Mouse (Mus musculus) layer of hippocampus, postnatal 25 days (tissue): ENCODE data around the gene Fscn2. TPM values are rescaled to one million over a fixed set of nuclear protein-coding genes. Genes with fewer than 3 reads are reported as not detected.
A peak's percentile ranks its signal among the peaks of the same experiment; 100 is the strongest.

Experiments used
- DNase-seq, 2 experiments: peaks; one replicate each; pipeline ENCODE4 v3.0.0; 2022; ENCODE audit warnings: mixed read lengths in 2 of 2, low spot score in 1 of 2; ENCODE audit errors: extremely low spot score in 1 of 2
- total RNA-seq, 2 experiments: library from RNA; stranded (reverse); gene quantifications; 2 replicates each; pipeline ENCODE4 v1.2.3; 2021

Fscn2 gene
- total RNA-seq, 2 experiments from 2014 or later, result 0.89 TPM; not detected in 1

DNA sequence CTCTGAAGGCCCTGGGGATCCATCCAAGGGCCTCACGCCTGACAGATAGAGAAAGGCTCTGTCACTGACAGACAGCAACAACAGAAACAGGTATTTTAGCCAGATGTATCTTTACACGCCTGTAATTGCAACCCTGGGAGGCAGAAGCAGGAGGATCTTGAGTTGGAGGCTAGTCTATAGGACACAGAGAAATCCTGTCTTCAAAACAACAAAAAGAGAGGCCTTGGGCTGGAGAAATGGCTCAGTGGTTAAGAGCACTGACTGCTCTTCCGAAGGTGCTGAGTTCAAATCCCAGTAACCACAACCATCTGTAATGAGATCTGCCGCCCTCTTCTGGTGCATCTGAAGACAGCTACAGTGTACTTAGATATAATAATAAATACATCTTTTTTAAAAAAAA is 4.4 kb upstream of the Fscn2 start:
- peak in 1 of 2 experiments; percentile 2 for DNase-seq

DNA sequence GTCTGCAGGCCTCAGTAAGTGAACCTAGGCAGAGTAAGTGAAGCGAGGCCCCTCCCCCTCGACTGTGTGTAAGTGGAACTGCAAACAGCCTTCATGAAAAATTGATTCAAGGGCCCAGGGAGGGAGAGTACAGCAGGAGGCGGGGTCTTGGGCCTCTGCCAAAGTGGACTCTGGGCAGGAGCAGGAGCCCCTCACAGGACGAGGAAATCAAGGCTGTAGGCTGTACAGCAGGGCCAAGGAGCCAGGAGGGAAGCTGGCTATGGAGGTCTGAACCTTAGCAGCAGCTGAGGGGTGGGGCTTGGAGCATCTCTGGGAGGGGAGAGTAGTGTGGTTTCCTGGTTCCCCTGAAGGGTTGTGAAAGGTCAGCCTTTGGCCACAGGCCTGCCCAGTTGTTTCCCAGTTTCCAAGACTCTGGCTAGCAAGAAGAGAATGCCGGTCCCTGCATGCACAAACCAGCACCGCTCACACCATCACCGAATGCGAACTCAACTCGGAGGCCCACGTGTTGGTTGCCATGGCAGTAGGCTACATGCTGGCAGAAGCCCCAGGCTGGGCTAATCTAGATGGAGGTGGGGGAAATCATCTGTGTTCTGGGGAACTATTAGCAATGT is 3.4 kb upstream of the Fscn2 start:
- DNase-seq, result peak; percentile 58 to 66

GRCm38 (mm10) chr11:120359391-120359790 is 1.9 kb upstream of the Fscn2 start:
- no peak for DNase-seq

DNA sequence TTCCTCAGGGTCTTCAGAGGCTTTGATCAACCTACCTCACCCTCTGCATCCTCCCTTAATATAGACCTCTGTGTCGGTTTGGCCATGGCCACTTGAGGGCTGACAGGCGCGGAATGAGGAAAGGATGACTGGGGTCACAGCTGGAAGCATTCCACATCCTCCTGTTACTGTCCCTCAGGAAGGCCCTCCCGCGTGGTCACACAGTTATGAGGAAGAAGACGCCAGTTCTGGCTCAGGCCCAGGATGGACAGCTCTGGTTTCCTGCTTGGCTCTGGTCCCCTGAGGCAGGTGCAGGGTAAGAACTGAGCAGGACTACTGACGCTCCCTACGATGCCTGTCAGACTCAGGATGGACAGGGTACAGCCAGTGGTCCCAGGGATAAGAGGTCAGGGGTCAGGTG is 1.3 kb upstream of the Fscn2 start:
- no peak for DNase-seq

DNA sequence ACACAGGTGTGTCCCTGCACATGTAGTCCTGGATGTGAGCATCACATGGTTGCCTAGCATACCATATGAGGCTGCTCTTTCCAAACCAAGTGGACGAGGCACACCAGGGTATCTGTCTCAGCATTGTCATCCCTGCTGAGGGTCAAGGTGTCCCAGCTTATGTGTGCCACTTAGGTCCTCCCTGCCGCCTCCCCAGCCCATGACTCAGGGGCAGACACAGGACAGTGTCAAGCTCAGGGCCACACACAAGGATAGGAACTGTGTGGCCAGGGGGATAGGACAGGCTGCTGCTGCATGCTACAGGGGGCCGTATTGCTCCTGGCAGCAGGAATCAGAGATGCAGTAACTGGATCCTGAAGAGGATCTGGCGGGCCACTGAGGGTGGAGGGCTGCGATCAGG is 579 bp upstream of the Fscn2 start:
- no peak for DNase-seq

DNA sequence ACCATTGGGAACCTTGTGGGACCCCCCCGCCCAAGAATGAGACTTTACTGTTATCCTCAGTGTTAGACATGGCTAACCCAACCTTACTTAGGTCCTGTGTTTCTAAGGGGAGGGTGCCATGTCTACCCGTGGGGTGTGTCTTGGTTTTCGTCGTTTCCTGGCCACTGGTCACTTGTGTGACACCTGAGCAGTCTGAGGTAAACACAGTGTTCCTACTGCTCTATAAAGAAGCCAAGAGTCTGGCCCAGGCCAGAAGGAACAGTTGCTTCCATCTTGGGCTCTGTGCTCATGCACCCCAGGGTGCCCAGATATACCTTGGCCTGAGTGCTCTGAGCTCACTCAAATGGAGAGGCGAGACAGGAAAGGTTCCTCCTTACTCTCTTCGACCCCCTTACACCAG is 1.6 kb downstream of the Fscn2 start:
- DNase-seq, result no peak

DNA sequence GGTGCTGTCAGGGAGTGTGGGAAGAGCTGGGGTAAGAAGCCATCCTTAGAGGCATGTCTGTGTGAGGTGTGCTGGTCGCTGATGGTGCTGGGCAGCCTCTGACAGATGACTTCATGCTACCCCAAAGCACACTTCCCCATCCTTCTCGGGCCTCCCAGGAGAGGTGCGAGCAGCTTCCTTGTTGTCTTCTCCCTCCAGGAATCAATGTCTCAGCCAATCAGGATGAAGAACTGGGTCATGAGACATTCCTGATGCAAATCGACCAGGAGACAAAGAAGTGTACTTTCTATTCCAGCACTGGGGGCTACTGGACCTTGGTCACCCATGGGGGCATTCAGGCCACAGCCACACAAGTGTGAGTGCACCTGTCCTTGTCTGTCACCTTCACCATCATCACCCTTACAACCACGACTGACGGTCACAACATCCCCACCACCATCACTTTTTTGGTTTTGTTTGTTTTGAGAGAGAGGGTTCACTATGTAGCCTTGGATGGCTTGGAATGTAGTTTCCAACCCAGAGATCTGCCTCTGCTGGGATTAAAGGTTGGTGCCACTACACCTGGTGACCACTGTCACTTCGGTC is 5.2 kb downstream of the Fscn2 start:
- no peak for DNase-seq

- peak in 1 of 2 experiments; percentile 69 for DNase-seq
Measured at GRCm38 (mm10) chr11:120369656-120370055, 8.3 kb downstream of the Fscn2 start.

GRCm38 (mm10) chr11:120373025-120373424 is 11.7 kb downstream of the Fscn2 start:
- no peak for DNase-seq

DNA sequence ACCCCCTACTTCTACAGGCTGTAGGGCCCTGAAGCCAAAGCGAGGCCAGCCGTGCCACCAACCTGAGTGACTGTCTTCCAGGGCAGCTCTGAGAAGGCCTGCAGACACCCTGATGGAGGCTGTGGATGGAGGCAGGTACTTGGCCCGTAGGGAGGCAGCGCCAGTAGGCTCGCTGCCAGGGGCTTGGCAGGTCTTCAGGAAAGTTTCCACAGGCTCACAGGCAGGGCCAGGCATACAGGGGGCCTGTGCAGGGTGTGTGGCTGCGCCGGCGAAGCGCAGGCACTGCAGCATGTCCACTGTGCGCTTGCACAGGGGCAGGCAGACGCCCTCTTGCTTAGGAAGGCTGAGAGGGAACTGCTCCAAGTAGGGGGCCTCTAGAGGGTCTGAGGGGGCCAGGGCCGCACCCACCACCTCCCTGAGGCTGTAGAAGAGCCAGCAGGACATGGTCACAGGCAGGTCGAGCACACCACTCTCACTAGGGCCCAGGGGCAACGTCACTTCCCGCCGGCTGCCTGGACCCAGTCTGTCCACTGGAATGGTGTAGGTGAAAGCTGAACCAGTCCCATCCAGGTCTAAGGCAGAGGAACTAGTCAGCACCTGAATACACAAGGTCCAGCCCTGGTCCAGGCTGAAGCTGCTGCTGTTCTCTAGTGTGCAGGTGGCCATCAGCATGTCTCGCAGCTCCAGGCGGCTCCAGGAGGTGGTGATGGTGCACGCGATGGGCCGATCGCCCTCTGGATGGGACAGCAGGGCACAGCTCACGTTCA is 12.7 kb downstream of the Fscn2 start:
- DNase-seq, result no peak

DNA sequence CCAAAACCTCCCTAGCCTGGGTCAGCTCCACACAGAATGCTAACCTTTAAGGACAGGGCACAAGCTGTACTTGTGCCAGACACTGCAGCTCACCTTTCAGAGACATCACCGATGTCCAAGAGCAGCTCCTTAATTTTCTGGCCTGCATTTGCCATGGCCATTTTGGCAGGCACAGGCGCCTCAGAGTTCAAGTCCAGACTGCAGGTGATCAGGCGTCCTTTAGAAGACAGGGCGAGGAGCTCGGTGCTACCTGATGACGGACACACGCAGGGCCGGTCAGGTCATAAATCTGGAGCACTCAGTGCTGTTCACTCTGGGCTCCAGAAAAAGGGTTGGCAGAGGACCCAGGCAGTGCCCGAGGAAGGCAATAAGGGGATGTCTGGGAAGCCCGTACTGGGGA is 14.0 kb downstream of the Fscn2 start:
- no peak for DNase-seq

GRCm38 (mm10) chr11:120376302-120377160 is 15.2 kb downstream of the Fscn2 start:
- DNase-seq, result no peak

- DNase-seq, result no peak
Measured at GRCm38 (mm10) chr11:120377337-120377736, 16.0 kb downstream of the Fscn2 start.

GRCm38 (mm10) chr11:120378031-120378610 is 16.8 kb downstream of the Fscn2 start:
- no peak for DNase-seq

DNA sequence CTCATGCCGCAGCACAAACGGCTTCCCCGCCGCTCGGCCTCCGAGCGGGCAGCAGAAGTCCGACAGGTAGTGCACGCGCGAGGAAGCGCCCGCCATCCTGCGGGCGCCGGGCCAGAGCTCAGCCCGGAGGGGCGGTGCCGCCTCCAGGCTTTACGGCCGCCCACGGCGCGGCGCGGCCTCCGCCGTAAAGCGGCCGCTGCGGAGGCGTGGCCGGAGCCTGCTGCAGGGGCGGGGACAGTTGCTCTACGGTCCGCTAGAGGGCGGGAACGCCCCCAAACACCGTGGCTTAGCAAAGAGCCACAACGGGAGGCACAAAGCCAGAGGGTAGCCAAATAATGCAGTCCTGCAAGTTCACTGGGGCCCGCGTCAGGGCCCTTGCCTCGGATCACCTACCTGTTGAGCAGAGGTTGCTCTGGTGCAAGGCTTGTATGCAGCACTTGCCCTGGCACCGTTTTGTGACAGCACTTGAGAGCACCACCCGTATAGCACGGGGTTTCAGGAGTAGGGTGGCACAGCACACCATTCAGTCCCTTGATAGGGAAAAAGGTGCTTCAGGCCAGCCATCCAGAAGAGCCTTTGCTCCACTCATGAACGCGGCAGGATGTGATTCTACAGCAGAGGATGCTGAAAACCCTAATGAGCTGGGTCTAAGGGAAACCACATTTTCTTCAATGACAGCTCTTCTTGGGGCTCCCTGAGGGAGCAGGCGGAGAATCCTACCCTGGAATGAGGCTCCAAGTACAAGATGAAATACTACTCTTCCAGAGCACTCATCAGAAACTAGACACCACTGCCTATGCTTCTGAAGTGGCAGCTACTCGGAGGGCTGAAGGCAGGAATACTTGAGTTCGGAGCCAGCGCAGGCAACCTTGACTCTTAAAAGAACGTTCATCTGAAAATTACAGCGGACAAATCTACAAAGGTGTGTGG is 17.5 kb downstream of the Fscn2 start, which contains the start of gene Faap100:
Faap100 (minus strand) TSS at position 154 of the 930 bp plus-strand sequence.
- peak; percentile 71 to 83 for DNase-seq

- no peak for DNase-seq
Measured at GRCm38 (mm10) chr11:120380271-120380670, 18.9 kb downstream of the Fscn2 start.

- DNase-seq, result no peak
Measured at GRCm38 (mm10) chr11:120381157-120381556, 19.8 kb downstream of the Fscn2 start.

DNA sequence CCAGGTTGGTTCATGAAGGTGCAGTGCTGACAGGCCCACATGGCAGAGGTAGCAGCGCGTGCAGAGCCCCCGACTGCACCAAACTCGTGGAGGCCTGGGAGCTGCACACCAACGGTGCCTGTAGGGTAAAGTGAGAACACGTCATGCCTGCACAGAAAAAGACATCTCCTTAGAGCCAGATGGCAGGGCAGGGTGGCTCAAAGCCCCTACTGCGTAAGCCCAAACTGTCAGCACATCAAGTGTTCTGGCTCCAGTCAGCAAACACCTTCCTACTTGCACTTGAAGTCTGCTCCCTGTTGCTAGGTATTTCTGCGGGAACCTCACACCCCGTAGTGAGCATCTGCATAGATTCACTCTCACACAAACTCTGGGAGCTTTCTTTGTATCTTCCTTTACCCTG is 21.2 kb downstream of the Fscn2 start:
- DNase-seq, result no peak

- no peak for DNase-seq
Measured at GRCm38 (mm10) chr11:120386632-120387031, 25.3 kb downstream of the Fscn2 start.
